Mouse (Mus musculus) stomach, postnatal 0 days (tissue): ENCODE measurements around the gene Hoxc4. TPM values are rescaled to one million over a fixed set of nuclear protein-coding genes. Genes with fewer than 3 reads are reported as not detected.

ENCODE experiments used
- ATAC-seq: fragments of 200-750 bp; cut with Nextera tagmentation; 2 replicates; pipeline ENCODE4 v1.8.0; 2017; ENCODE audit not compliant: low FRiP score, low TSS enrichment
- DNase-seq: peaks from one replicate; pipeline ENCODE4 v3.0.0-alpha.2; 2016; ENCODE audit warnings: low spot score
- H3K27ac ChIP-seq: fragments of 300-500 bp; sonication (generic); replicated peaks from 2 replicates; pipeline ENCODE4 v1.5.1; 2014; ENCODE audit warnings: mild to moderate bottlenecking, control low read depth
- H3K27me3 ChIP-seq: fragments of 300-500 bp; sonication (generic); 2 replicates; pipeline ENCODE4 v1.6.1; 2014; ENCODE audit warnings: low read length; ENCODE audit not compliant: control insufficient read depth, insufficient read depth
- H3K36me3 ChIP-seq: fragments of 300-500 bp; sonication (generic); 2 replicates; pipeline ENCODE4 v1.6.1; 2014; ENCODE audit warnings: low read length, mixed read lengths; ENCODE audit not compliant: control insufficient read depth, insufficient read depth
- H3K4me1 ChIP-seq: fragments of 300-500 bp; sonication (generic); replicated peaks from 2 replicates; pipeline ENCODE4 v1.6.1; 2014; ENCODE audit warnings: antibody characterized with exemption; ENCODE audit not compliant: control insufficient read depth, insufficient read depth
- H3K4me2 ChIP-seq: fragments of 300-500 bp; sonication (generic); replicated peaks from 2 replicates; pipeline ENCODE4 v1.6.1; 2014; ENCODE audit warnings: low read depth, mild to moderate bottlenecking, control low read depth, moderate library complexity
- H3K4me3 ChIP-seq: fragments of 300-500 bp; sonication (generic); 2 replicates; pipeline ENCODE4 v1.5.1; 2014; ENCODE audit warnings: low read depth, low read length, control low read depth
- H3K9ac ChIP-seq: fragments of 300-500 bp; sonication (generic); 2 replicates; pipeline ENCODE4 v1.6.1; 2014; ENCODE audit warnings: mild to moderate bottlenecking, low read length, control low read depth, mixed read lengths
- H3K9me3 ChIP-seq: fragments of 300-500 bp; sonication (generic); 2 replicates; pipeline ENCODE4 v1.6.1; 2016; ENCODE audit warnings: low read length; ENCODE audit not compliant: control insufficient read depth
- CTCF ChIP-seq: IDR thresholded peaks from 2 replicates; pipeline ENCODE4 v1.5.1; 2016; ENCODE audit warnings: antibody characterized with exemption, low read depth, mild to moderate bottlenecking, moderate library complexity
- EP300 ChIP-seq: optimal IDR thresholded peaks from 2 replicates; pipeline ENCODE3; 2016; ENCODE audit warnings: antibody characterized with exemption
- WGBS: fragments of 180-500 bp; shearing (Covaris S2); extraction: QIAGEN DNeasy Blood & Tissue Kit; methylation state at CpG from one replicate; pipeline ENCODE4 v1.1.7; 2014; 5-methylcytosine and 5-hydroxymethylcytosine counted together
- polyA plus RNA-seq: library from polyadenylated mRNA; unstranded; fragments of >200 nt; fragmentation: Nextera tagmentation; extraction: Ambion mirVana; gene quantifications from 2 replicates; pipeline ENCODE4 v1.2.1, GENCODE M21; 2015

Hoxc4 gene
- polyA plus RNA-seq, result 9.6 and 10.4 TPM in 2 replicates

GRCm38 (mm10) chr15:103018636-103019035 lies at the start of gene Hoxc4:
TSS of gene Hoxc4 (plus strand) at chr15:103018934.
- DNase-seq (no peak), ATAC-seq (no peak)
- H3K27ac ChIP-seq, result no peak within 1 kb of the TSS
- H3K9ac ChIP-seq, result no peak within 1 kb of the TSS
- no peaks in the 10 kb centered on the region for H3K36me3 ChIP-seq
- TF ChIP-seq CTCF, result no peak
- TF ChIP-seq EP300, result no peak
- H3K9me3 ChIP-seq, result no peaks in the 10 kb centered on the region
- no peak within 1 kb of the TSS for H3K4me3 ChIP-seq
- H3K4me1 ChIP-seq, result no peaks in the 10 kb centered on the region
- no peak within 1 kb of the TSS for H3K4me2 ChIP-seq
- WGBS, result 56% methylated on average over 9 of the region's 9 CpGs
- no peaks in the 10 kb centered on the region for H3K27me3 ChIP-seq

GRCm38 (mm10) chr15:102969296-102969695 lies 49.4 kb upstream of the Hoxc4 start:
- no peaks in the 10 kb centered on the region for H3K4me1 ChIP-seq
- DNase-seq (no peak), ATAC-seq (no peak)
- TF ChIP-seq CTCF (no peak), EP300 (no peak)
- no peak overlapping the region for H3K9ac ChIP-seq
- H3K9me3 ChIP-seq, result no peaks in the 10 kb centered on the region
- WGBS, result 32% methylated on average over 1 of the region's 1 CpGs
- no peak overlapping the region for H3K4me3 ChIP-seq
- H3K36me3 ChIP-seq, result no peaks in the 10 kb centered on the region
- H3K4me2 ChIP-seq, result no peak overlapping the region
- no peak overlapping the region for H3K27ac ChIP-seq
- peaks cover 59% of the 10 kb centered on the region for H3K27me3 ChIP-seq

GRCm38 (mm10) chr15:102970740-102971139 lies 48.0 kb upstream of the Hoxc4 start:
- Histone ChIP-seq H3K4me1 (no peaks in the 10 kb centered on the region), H3K36me3 (no peaks in the 10 kb centered on the region)
- peak; percentile 55 for TF ChIP-seq CTCF
- TF ChIP-seq EP300, result no peak

GRCm38 (mm10) chr15:102972254-102972653 lies 46.5 kb upstream of the Hoxc4 start:
- H3K9me3 ChIP-seq, result no peaks in the 10 kb centered on the region
- no peak overlapping the region for H3K4me2 ChIP-seq
- H3K9ac ChIP-seq, result no peak overlapping the region
- H3K4me1 ChIP-seq, result no peaks in the 10 kb centered on the region
- H3K36me3 ChIP-seq, result no peaks in the 10 kb centered on the region
- no peak for TF ChIP-seq CTCF
- TF ChIP-seq EP300, result no peak
- DNase-seq (no peak), ATAC-seq (no peak)
- WGBS, result 3% methylated on average over 21 of the region's 21 CpGs
- H3K27ac ChIP-seq, result no peak overlapping the region
- peaks cover 50% of the 10 kb centered on the region for H3K27me3 ChIP-seq
- no peak overlapping the region for H3K4me3 ChIP-seq

More at GRCm38 (mm10) chr15:102970740-102971139, 48.0 kb upstream of the Hoxc4 start:
- Histone ChIP-seq H3K9ac (no peak overlapping the region), H3K27ac (no peak overlapping the region), H3K4me2 (no peak overlapping the region), H3K4me3 (no peak overlapping the region), H3K9me3 (no peaks in the 10 kb centered on the region), H3K27me3 (peaks cover 52% of the 10 kb centered on the region)
- DNase-seq (no peak), ATAC-seq (no peak)
- WGBS, result 3% methylated on average over 12 of the region's 12 CpGs

- Histone ChIP-seq H3K27me3 (peaks cover 47% of the 10 kb centered on the region), H3K4me1 (no peaks in the 10 kb centered on the region), H3K9ac (no peak overlapping the region), H3K36me3 (no peaks in the 10 kb centered on the region), H3K4me3 (no peak overlapping the region), H3K4me2 (no peak overlapping the region), H3K27ac (no peak overlapping the region), H3K9me3 (no peaks in the 10 kb centered on the region)
- DNase-seq, result no peak
- TF ChIP-seq CTCF (no peak), EP300 (no peak)
- 9% methylated on average over 6 of the region's 6 CpGs for WGBS
- no peak for ATAC-seq
Observed at GRCm38 (mm10) chr15:102972753-102973152, 46.0 kb upstream of the Hoxc4 start.

GRCm38 (mm10) chr15:102975034-102975433 lies 43.7 kb upstream of the Hoxc4 start:
- 7% methylated on average over 7 of the region's 7 CpGs for WGBS
- TF ChIP-seq CTCF (no peak), EP300 (no peak)
- no peak for DNase-seq
- Histone ChIP-seq H3K36me3 (no peaks in the 10 kb centered on the region), H3K27me3 (peaks cover 46% of the 10 kb centered on the region), H3K4me2 (no peak overlapping the region), H3K9ac (no peak overlapping the region), H3K9me3 (no peaks in the 10 kb centered on the region), H3K4me3 (no peak overlapping the region), H3K27ac (no peak overlapping the region), H3K4me1 (no peaks in the 10 kb centered on the region)
- no peak for ATAC-seq
